Mouse (Mus musculus) forebrain, embryonic 10.5 days (tissue): ENCODE measurements around the gene Dbh. TPM values are rescaled to one million over a fixed set of nuclear protein-coding genes. Genes with fewer than 3 reads are reported as not detected.

Source experiments
- DNase-seq: peaks from one replicate; pipeline ENCODE4 v3.0.0-alpha.2; 2017; ENCODE audit warnings: low spot score; ENCODE audit errors: extremely low spot score
- H3K27ac ChIP-seq: fragments of 300-500 bp; sonication (generic); 2 replicates; pipeline ENCODE4 v1.5.1; 2016; ENCODE audit warnings: mild to moderate bottlenecking
- H3K27me3 ChIP-seq: fragments of 300-500 bp; sonication (generic); 2 replicates; pipeline ENCODE4 v1.6.1; 2016; ENCODE audit warnings: mild to moderate bottlenecking; ENCODE audit not compliant: poor library complexity, severe bottlenecking
- H3K36me3 ChIP-seq: fragments of 300-500 bp; sonication (generic); replicated peaks from 2 replicates; pipeline ENCODE4 v1.6.1; 2016; ENCODE audit warnings: mild to moderate bottlenecking, moderate library complexity
- H3K4me1 ChIP-seq: fragments of 300-500 bp; sonication (generic); 2 replicates; pipeline ENCODE4 v1.6.1; 2016
- H3K4me3 ChIP-seq: fragments of 300-500 bp; sonication (generic); 2 replicates; pipeline ENCODE4 v1.5.1; 2016; ENCODE audit warnings: mild to moderate bottlenecking, moderate library complexity
- H3K9me3 ChIP-seq: fragments of 300-500 bp; sonication (generic); 2 replicates; pipeline ENCODE4 v1.6.1; 2016; ENCODE audit warnings: mild to moderate bottlenecking, moderate library complexity
- WGBS: fragments of 180-500 bp; shearing (Covaris S2); methylation state at CpG from one replicate; pipeline ENCODE4 v1.1.7; 2016; 5-methylcytosine and 5-hydroxymethylcytosine counted together
- polyA plus RNA-seq: library from polyadenylated mRNA; unstranded; fragments of >200 nt; fragmentation: Nextera tagmentation; extraction: Ambion mirVana; gene quantifications from 2 replicates; pipeline ENCODE4 v1.2.1, GENCODE M21; 2016

The Dbh gene
- polyA plus RNA-seq, 1 experiment from 2014 or later = not detected

DNA sequence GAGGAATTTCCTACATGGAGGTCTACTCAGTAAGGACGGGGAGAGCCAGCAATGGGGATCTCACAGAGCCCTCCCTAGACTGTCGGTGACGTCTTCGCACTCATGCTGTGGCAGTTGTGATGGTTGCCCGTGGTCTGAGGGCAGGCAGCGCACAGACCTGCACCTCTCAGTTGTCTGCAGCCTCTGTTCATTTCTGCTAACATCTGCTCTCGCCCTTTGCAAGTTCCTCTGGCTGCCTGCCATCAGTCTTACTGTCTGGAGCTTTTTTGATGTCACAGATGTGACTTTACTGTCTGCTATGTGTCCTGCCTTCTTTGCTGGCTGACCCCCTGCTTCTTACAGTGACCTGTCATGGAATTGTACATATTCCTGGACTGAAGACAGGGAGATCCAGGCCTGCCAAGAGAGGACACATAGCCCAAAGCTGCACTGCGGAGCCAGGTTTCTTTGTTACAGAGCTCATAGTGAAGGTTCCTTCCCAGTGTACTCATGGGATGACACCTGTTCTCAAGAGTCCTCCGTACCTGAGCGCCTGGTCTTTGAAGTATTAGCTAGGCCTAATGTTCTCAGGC lies 10.7 kb downstream of the Dbh start:
- DNase-seq = no peak
- no peaks in the 10 kb centered on the region for H3K9me3 ChIP-seq
- 84% methylated on average over 10 of the region's 10 CpGs for WGBS
- 0 out of 2 replicates have a peak, but pooled peaks cover 4% of the 10 kb centered on the region for H3K4me1 ChIP-seq
- H3K27me3 ChIP-seq = no peaks in the 10 kb centered on the region
- H3K27ac ChIP-seq = no peak overlapping the region
- no peaks in the 10 kb centered on the region for H3K36me3 ChIP-seq
- no peak overlapping the region for H3K4me3 ChIP-seq

DNA sequence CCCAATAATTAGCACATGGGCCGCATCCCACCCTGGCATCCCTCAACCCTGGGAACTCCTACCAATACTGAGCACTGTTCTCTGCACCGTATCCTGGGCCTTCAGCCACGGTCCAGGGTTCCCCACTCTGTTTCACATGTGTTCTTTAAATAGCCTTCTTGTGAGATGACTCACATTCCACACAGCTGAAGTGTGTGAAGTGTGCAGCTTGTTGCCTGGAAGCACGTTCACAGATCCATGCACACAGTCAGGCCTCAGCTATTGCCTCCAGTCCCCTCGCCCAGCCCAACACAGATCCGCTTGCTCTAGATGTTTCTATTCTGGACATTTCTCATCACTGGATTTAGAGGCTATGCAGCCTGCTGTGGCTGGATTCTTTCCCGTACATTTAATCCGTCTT lies 14.1 kb downstream of the Dbh start:
- 87% methylated on average over 8 of the region's 8 CpGs for WGBS
- Histone ChIP-seq H3K36me3 (no peaks in the 10 kb centered on the region), H3K27me3 (no peaks in the 10 kb centered on the region), H3K4me3 (no peak overlapping the region), H3K27ac (no peak overlapping the region), H3K4me1 (0 out of 2 replicates have a peak, but pooled peaks cover 4% of the 10 kb centered on the region), H3K9me3 (no peaks in the 10 kb centered on the region)
- no peak for DNase-seq

DNA sequence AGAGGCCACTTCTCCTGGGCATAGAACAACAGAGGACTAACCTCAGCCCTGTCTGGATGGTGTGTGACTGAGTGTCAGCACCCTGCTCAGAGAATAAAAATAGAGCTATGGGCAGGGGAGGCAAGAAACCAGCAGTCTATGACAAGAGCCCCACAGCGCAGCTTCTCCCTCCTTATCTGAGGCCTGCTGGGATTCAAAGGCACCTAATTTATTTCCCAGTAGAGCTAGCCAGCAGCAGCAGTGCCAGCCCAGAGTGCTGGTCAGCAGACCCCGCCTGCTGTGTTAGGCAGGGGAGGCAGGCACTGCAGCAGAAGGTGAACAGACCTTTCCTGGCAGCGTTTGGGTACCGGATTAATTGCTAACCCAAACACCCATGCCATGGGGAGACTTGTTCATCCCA lies 16.9 kb downstream of the Dbh start:
- DNase-seq = no peak
- H3K4me1 ChIP-seq = 0 out of 2 replicates have a peak, but pooled peaks cover 4% of the 10 kb centered on the region
- WGBS = 80% methylated on average over 4 of the region's 4 CpGs
- no peaks in the 10 kb centered on the region for H3K27me3 ChIP-seq
- no peaks in the 10 kb centered on the region for H3K9me3 ChIP-seq
- H3K36me3 ChIP-seq = no peaks in the 10 kb centered on the region
- no peak overlapping the region for H3K27ac ChIP-seq
- H3K4me3 ChIP-seq = no peak overlapping the region

DNA sequence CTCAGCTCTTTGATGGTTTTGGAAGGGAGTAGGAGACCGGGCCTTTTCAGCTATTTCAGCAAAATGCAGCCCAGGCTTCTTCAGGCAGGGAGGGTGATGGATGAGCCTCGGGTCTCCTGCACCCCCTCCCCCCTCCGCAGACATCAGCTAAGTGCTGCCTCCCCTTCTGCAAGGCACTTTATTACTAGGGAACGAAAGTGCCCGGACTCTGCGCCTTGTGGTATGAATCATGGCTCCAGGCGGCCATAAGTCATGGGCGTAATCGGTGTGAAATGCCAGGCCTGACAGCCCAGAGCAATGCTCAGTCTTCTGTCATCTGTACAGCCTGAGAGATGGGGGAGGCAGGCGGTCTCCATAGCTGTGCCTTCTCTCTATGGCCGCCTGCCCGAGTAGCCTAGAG lies 18.7 kb downstream of the Dbh start:
- 85% methylated on average over 12 of the region's 12 CpGs for WGBS
- Histone ChIP-seq H3K4me1 (0 out of 2 replicates have a peak, but pooled peaks cover 4% of the 10 kb centered on the region), H3K4me3 (no peak overlapping the region), H3K9me3 (no peaks in the 10 kb centered on the region), H3K36me3 (no peaks in the 10 kb centered on the region), H3K27me3 (no peaks in the 10 kb centered on the region), H3K27ac (no peak overlapping the region)
- no peak for DNase-seq

DNA sequence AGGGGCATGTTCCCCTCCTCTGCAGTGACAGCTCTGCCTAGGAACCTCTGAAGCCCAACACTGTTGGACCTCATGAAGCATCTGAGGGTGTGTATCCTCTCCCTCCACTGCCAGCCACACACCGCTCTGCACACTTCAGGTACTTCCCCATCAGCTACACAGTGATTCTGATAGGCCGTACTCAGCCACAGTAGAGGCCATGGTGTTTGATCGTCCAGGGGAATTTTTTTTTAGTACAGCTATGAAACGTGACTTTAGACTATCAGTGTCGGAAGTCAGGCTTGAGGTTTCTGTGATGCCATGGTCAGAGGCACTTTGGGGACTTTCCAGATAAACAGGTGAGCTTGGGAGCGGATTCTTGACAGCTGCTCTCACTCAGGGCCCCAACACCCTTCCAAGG lies 22.5 kb downstream of the Dbh start:
- WGBS = 87% methylated on average over 6 of the region's 6 CpGs
- Histone ChIP-seq H3K27me3 (no peaks in the 10 kb centered on the region), H3K4me1 (peaks cover 9% of the 10 kb centered on the region; the same call in 1 of the 2 replicates), H3K4me3 (no peak overlapping the region), H3K36me3 (no peaks in the 10 kb centered on the region), H3K27ac (no peak overlapping the region), H3K9me3 (no peaks in the 10 kb centered on the region)
- no peak for DNase-seq

DNA sequence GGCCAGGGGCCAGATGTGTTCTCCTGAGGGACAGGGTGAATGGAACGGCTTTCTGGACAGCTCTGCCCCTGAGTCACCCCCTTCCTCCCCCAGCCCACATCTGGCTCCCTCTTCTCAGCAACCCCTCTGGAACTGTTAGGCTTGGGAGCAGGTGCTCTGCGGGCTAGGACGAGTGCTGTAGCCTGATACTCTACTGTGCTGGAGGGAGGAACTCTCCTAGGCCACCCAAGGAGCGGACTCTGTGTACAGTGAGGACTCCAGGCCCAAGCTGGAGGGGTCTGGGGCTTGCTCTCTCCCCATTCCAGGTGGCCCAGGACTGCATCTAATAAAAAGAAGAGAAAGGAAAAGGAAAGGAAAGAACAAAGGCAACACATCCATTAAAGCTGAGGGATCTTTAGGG lies 25.0 kb downstream of the Dbh start:
- H3K27me3 ChIP-seq = no peaks in the 10 kb centered on the region
- no peaks in the 10 kb centered on the region for H3K9me3 ChIP-seq
- peaks cover 9% of the 10 kb centered on the region; the same call in 1 of the 2 replicates for H3K4me1 ChIP-seq
- no peak overlapping the region for H3K4me3 ChIP-seq
- DNase-seq = no peak
- WGBS = 69% methylated on average over 4 of the region's 4 CpGs
- H3K27ac ChIP-seq = no peak overlapping the region
- no peaks in the 10 kb centered on the region for H3K36me3 ChIP-seq

DNA sequence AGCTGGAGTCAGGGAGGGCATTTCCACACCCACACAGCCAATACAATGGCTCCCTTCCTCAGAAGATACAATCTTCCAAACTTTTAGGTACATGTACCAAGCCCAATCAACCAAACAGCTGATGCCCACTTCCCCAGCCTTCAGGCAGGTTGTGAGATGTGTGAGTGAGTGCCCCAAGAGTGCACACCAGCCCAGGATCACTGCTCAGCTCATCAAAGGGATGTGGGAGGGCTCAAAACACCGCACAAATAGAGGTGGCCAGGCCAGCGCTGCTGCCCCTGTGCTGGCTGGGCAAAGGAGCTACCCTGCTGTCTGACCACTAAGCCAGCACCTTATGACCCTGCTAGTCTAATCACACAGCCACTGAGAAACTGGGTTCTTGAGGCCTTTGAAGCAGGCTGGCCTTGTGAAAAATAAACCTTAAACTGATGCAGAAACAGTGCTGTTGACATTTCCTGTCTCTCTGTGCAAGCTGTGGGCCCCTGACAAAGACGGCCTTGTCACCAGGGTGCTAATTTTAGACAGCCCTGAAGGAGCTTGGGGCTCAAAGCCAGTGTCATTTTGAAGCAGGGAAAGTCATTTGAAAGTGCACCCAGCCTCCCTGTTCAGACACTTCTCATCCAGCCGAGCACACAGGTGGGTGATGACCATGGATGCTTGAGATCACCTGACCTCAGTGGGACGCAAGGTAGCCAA lies 33.7 kb downstream of the Dbh start:
- 0 out of 2 replicates have a peak overlapping the region, but pooled peaks have one; percentile 20 for H3K27ac ChIP-seq
- H3K36me3 ChIP-seq = no peaks in the 10 kb centered on the region
- H3K9me3 ChIP-seq = no peaks in the 10 kb centered on the region
- H3K4me1 ChIP-seq = peaks cover 11% of the 10 kb centered on the region
- DNase-seq = no peak
- WGBS = 60% methylated on average over 5 of the region's 5 CpGs
- H3K4me3 ChIP-seq = no peak overlapping the region
- H3K27me3 ChIP-seq = no peaks in the 10 kb centered on the region

DNA sequence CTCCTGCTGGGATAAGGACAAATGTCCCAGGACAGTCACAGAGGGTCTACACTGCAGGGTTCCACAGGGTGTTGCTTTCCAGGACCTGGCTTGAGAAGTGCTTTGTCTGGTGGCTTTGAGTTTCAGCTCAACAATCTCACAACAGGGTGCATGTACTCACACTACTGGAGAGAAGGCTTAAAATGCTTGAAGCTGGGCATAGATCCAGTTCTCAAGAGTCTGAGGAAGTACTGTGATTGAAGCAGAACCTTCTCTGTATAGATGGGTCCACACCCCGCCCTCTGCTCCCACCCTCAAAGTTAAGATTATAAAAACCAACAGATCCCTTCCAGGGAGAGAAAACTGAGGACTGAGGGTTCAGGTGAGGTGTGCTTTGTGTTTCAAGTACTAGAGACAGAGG lies 35.6 kb downstream of the Dbh start:
- no peaks in the 10 kb centered on the region for H3K9me3 ChIP-seq
- H3K36me3 ChIP-seq = no peaks in the 10 kb centered on the region
- WGBS = 78% methylated on average over 1 of the region's 1 CpGs
- DNase-seq = no peak
- no peaks in the 10 kb centered on the region for H3K27me3 ChIP-seq
- H3K4me3 ChIP-seq = no peak overlapping the region
- H3K4me1 ChIP-seq = peaks cover 11% of the 10 kb centered on the region
- no peak overlapping the region for H3K27ac ChIP-seq

DNA sequence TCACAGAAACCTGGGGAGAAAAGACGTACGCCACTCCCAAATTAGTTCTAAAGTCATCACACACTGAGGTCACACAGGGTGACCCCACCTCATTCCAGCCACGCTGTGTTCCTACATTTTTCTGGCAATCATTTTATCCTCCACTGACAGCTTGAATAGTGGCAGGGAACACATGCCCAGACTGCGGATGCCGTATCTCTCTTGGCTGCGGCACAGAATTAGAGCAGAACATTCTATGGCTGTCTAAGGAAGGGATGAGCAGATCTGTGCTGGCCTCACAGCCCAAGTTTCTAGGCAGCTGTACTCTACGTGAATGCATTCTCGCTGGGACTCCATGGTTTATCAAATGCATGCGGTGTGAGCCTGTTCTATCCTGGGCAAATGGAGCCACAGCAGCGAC lies 40.6 kb downstream of the Dbh start:
- H3K4me3 ChIP-seq = no peak overlapping the region
- H3K36me3 ChIP-seq = no peaks in the 10 kb centered on the region
- H3K4me1 ChIP-seq = peaks cover 7% of the 10 kb centered on the region; the same call in 1 of the 2 replicates
- no peak overlapping the region for H3K27ac ChIP-seq
- no peaks in the 10 kb centered on the region for H3K27me3 ChIP-seq
- DNase-seq = no peak
- 84% methylated on average over 10 of the region's 10 CpGs for WGBS
- no peaks in the 10 kb centered on the region for H3K9me3 ChIP-seq

DNA sequence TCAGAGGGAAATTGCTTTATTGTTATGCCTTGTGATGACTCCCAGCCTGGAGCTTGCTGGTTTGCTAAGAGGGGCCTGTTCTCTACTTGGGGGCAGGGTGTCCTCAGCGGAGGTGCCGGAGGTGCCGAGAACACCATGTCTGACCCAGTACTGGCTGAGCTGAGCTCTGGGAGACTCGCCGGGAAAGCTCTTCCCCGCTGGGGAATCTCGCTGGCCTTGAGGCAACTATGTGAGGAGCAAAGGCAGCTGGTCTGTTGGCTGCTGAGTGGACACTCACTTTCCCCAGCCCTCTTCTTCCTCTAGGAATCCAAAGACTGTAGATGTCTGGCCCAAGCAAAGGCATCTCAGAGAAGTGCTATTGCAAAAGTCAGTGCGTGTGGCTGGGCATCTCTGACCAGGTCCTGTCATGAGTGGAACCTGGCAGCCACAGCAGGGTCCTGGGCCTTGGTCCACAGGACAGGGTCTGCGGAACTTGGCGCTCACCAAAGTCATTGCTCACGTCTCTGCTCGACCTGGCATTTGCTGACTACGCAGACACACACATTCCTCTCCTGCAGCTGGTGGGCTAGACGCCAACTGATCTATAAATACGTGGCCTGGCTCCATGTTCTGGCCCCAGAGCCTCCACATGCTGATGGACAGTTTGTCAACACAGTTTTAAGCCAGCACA lies 41.2 kb downstream of the Dbh start:
- Histone ChIP-seq H3K27ac (no peak overlapping the region), H3K9me3 (no peaks in the 10 kb centered on the region), H3K4me1 (peaks cover 7% of the 10 kb centered on the region; the same call in 1 of the 2 replicates), H3K36me3 (no peaks in the 10 kb centered on the region), H3K27me3 (no peaks in the 10 kb centered on the region), H3K4me3 (no peak overlapping the region)
- no peak for DNase-seq
- WGBS = 88% methylated on average over 15 of the region's 15 CpGs

DNA sequence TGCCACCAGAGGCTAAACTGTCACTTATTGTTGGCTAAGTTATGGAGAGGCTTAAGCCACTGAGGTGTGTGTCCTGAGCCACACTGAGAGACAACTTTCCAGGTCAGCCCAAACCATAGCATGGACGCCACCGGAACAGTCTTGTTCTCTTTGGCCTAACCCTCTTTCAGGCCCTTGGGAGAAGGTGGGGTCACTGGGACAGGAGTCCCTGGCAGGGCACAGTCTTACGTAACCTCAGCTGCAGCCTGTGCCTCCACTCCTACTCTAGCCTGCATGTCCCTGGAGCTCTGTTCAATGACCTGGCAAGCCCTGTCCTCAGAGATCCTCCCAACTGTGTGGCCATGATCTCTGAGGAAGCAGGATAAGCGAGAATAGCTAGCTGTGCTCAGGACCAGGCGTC lies 42.1 kb downstream of the Dbh start:
- no peak for DNase-seq
- Histone ChIP-seq H3K27ac (no peak overlapping the region), H3K27me3 (no peaks in the 10 kb centered on the region), H3K9me3 (no peaks in the 10 kb centered on the region), H3K4me3 (no peak overlapping the region), H3K36me3 (no peaks in the 10 kb centered on the region), H3K4me1 (peaks cover 7% of the 10 kb centered on the region; the same call in 1 of the 2 replicates)
- WGBS = 87% methylated on average over 5 of the region's 5 CpGs

DNA sequence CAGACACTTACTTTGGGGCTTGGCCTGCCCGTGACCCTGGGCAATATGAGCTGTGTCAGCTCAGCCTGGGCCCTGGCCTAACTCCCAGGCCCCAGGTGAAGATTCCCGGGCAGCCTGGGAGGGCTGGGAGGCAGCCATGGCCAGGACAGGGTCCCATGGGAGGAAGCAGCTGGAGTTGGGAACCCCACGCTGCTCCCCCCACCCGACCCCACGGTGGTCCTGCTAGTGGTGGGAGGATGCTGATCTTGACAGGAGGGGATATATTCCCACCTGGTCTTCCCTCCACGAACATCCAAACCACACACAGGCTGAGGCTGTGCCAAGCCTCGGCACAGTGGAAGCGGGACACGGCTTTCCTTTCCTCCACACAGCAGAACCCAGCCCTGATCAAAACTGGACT lies 44.3 kb downstream of the Dbh start:
- Histone ChIP-seq H3K4me3 (no peak overlapping the region), H3K27ac (peak overlapping the region; percentile 12; the same call in 1 of the 2 replicates), H3K4me1 (peaks cover 7% of the 10 kb centered on the region; the same call in 1 of the 2 replicates), H3K36me3 (no peaks in the 10 kb centered on the region), H3K27me3 (no peaks in the 10 kb centered on the region), H3K9me3 (no peaks in the 10 kb centered on the region)
- WGBS = 82% methylated on average over 9 of the region's 9 CpGs
- DNase-seq = no peak

DNA sequence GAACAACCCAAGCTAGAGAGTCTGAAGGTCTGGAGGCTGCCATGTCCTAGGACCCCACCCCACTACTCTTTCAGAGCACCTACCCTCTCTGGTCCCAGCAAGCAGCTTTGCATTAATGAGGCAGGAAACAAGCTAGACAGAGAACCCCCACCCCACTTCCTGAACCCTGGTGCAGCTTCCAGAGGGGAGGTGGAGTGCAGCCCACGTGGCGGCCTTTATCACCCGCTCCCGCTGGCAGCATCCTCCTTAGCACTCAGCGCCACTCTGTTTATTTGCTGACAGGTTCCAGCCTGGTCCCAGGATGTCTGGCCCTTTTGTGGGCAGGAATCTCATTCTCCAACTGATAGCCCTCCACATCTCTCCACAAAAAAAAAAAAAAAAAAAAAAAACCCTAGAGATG lies 44.8 kb downstream of the Dbh start:
- no peaks in the 10 kb centered on the region for H3K36me3 ChIP-seq
- DNase-seq = no peak
- no peaks in the 10 kb centered on the region for H3K27me3 ChIP-seq
- H3K4me3 ChIP-seq = no peak overlapping the region
- H3K4me1 ChIP-seq = peaks cover 7% of the 10 kb centered on the region; the same call in 1 of the 2 replicates
- no peaks in the 10 kb centered on the region for H3K9me3 ChIP-seq
- H3K27ac ChIP-seq = peak overlapping the region; percentile 12; the same call in 1 of the 2 replicates
- 65% methylated on average over 5 of the region's 5 CpGs for WGBS
